Mouse (Mus musculus): ENCODE results near the gene Nfx1. TPM values are rescaled to one million over a fixed set of nuclear protein-coding genes. Genes with fewer than 3 reads are reported as not detected.

Nfx1 gene
- polyA plus RNA-seq (2012; rRNA removed; ENCODE audit: low replicate concordance) = 5.4 and 8.4 TPM in 2 replicates

GRCm38 (mm10) chr4:40970842-40971701 lies at the start of gene Nfx1:
TSS of gene Nfx1 (plus strand) at chr4:40970906.

GRCm38 (mm10) chr4:40948160-40948708 lies 22.5 kb upstream of the Nfx1 start, which contains the start of the genes Bag1 and Chmp5:
TSS of gene Bag1 (minus strand) at chr4:40948294.
TSS of gene Chmp5 (plus strand) at chr4:40948407.

GRCm38 (mm10) chr4:41047524-41048271 lies 77.0 kb downstream of the Nfx1 start, which contains the start of gene Aqp7:
TSS of gene Aqp7 (minus strand) at chr4:41048139.

Other genes starting within 250 kb of the Nfx1 start
- 0.62 and 0.82 TPM in 2 replicates for gene Dnaja1, start 248.8 kb upstream of the Nfx1 start, polyA plus RNA-seq (2012; rRNA removed; ENCODE audit: low replicate concordance)
- gene Smu1, start 213.0 kb upstream of the Nfx1 start, polyA plus RNA-seq (2012; rRNA removed; ENCODE audit: low replicate concordance) = 4.4 and 5.2 TPM in 2 replicates
- 45.7 and 77.4 TPM in 2 replicates for gene B4galt1, start 116.9 kb upstream of the Nfx1 start, polyA plus RNA-seq (2012; rRNA removed; ENCODE audit: low replicate concordance)
- gene Spink4, start 50.9 kb upstream of the Nfx1 start, polyA plus RNA-seq (2012; rRNA removed; ENCODE audit: low replicate concordance) = 2,905 and 6,875 TPM in 2 replicates
- gene Bag1, start 22.6 kb upstream of the Nfx1 start, polyA plus RNA-seq (2012; rRNA removed; ENCODE audit: low replicate concordance) = 305 and 473 TPM in 2 replicates
- gene Chmp5, start 22.5 kb upstream of the Nfx1 start, polyA plus RNA-seq (2012; rRNA removed; ENCODE audit: low replicate concordance) = 3.4 and 3.9 TPM in 2 replicates
- 4.9 and 14.7 TPM in 2 replicates for gene Aqp7, start 77.2 kb downstream of the Nfx1 start, polyA plus RNA-seq (2012; rRNA removed; ENCODE audit: low replicate concordance)
- 68.6 and 144 TPM in 2 replicates for gene Aqp3, start 127.3 kb downstream of the Nfx1 start, polyA plus RNA-seq (2012; rRNA removed; ENCODE audit: low replicate concordance)
- gene Nol6, start 153.5 kb downstream of the Nfx1 start, polyA plus RNA-seq (2012; rRNA removed; ENCODE audit: low replicate concordance) = 15.4 and 23.4 TPM in 2 replicates
- gene Ube2r2, start 164.8 kb downstream of the Nfx1 start, polyA plus RNA-seq (2012; rRNA removed; ENCODE audit: low replicate concordance) = 17.5 and 26.3 TPM in 2 replicates